Mouse (Mus musculus) kidney, adult 11 months (tissue): ENCODE data around the gene Adpgk.

Source experiments
- DNase-seq: peaks from one replicate; pipeline ENCODE4 v3.0.0; 2022

Gene Adpgk

DNA sequence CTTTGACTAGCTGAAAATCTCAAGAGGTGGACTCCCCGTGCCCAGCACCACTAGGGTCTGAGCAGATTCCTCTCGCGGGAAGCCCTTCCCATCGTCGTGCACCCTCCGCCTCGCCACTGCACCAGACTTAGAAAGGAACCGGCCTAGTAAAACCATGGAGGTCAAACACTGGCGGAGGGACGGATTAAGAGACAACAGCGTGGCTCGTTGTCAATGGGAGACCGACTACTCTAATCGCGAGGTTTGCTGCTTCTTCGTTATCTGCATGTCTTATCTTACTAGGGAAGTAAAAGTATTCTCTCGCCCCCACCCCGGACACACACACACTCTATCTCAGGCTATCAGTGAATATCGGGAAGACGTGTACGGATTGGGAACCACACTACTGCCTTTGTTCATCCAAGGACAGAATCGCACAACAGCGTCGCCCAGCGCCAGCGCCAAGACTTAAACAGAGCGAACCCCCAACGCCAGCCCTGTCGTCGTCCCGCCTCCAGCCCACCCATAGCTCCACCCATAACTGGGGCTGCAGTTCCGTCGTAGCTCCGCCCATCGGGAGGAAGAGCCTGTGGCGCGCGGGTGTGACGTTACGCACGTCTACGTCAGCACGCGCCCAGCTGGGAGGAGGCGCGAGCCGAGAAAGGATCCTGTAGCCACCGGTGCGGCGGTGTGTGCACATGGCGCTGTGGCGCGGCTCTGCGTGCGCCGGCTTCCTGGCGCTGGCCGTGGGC lies at the start of gene Adpgk:
Gene Adpgk (plus strand): TSS at position 602 of the 731 bp plus-strand sequence.
- peak; percentile 98 for DNase-seq

DNA sequence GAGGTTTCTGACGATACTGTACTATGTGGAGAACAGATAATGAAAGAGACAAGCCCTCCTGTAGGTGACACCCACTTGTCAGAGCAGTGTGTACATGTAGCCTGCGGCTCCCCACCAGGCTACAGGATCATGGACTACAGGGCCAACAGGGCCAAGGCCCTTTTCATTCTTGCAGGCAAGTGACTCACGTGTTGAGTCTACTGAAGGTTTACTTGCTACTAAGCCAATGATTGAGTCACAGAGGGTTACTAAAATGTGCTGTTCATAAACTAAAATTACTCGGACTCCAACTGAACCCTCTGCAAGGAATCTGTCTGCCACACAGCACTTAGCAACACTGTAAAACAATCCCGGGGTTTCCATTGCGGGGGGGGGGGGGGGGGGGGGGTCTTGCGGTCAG lies 46.2 kb upstream of the Adpgk start:
- no peak for DNase-seq

DNA sequence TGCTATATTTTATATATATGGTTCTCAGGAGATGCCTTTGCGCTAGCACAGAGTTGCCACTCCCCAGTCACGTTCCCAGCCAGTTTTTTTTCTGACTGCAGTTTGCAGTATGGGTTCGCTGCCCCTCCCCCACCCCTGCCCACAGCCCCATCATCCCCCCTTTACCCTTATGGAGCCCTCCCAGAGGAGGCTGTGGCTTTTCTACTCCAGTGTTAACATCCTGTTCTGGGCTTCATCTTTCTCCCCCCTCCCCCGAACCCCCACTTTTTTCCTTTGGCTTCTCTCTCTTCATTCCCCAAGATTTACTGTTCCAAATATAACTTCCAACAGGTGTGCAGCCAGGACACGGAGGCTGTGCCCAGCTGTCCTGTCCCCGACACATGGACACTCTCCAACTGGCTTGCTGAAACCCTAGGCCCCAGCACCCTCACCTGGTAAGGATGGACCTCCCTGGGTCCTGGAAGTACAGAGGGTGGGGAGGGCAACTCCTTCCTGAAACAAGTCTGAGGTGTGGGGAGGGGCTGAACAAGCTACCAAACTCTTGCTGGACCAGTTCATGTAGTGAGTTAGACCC lies 44.8 kb upstream of the Adpgk start:
- no peak for DNase-seq

DNA sequence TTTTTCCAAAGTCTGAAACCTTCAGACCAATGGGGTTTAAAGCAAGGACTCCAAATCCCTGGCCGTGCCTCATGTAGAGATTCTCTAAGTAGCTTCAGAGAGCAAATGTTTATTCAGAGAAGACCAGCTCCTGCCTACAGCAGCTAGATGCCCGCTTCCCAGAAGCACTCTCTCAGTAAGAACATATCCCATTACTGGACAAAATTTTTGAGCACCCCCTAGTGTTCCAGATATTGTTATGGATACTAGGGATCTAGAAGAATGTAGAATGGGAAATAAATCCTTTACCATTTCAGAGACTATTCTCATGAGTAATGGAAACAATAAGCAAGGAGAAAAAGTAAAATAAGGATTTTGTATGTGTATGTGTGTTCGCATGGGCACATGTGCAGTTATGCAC lies 42.0 kb upstream of the Adpgk start:
- no peak for DNase-seq

DNA sequence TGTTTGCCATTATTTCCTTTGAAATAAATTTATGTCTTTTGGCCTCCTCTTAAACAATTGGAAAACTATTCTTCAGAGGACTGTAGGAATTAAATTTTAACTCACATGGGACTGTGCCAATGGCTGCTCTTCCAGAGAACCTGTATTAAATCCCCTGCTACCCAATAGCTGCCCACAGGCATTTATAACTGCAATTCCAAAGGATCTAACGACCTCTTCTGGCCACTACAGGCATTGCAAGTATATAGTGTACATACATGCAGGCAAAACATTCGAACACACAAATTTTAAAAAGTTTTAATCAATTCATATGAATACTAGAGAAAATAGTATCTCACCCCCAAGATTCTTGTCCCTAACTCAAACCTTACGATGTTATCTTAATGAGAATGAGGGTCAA lies 41.1 kb upstream of the Adpgk start:
- no peak for DNase-seq

DNA sequence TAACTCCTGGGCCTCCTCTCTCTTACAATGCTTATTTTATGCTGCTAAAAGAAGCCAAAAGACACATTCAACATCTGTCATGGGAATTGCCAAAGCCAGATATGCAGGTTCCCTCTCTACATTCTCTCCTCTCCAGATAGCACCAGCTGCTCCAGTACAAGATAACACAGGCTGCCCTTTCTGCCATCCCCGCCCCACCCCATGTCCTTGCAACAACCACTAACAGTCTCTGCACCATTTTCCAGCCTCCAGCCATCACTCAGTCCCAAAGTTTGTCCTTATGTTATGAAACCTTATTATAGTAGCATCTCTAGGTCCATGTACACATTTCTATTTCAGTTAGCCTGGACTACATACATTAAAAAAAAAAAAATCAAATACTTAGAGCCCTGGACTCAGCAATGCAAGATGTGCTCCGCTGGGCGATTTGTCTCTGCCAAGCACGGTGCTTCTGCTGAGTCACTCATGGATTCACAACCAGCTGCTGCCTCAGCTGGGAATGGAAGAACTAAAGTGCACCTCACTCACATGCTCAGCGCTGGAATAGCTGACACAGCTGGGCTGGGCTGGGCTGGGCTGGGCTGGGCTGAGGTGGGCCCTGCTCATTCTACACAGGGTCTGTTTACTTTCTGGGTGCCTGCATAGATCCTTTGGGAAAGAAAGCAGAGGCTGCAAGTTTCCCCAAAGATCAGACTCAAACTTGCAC lies 36.5 kb upstream of the Adpgk start:
- no peak for DNase-seq

DNA sequence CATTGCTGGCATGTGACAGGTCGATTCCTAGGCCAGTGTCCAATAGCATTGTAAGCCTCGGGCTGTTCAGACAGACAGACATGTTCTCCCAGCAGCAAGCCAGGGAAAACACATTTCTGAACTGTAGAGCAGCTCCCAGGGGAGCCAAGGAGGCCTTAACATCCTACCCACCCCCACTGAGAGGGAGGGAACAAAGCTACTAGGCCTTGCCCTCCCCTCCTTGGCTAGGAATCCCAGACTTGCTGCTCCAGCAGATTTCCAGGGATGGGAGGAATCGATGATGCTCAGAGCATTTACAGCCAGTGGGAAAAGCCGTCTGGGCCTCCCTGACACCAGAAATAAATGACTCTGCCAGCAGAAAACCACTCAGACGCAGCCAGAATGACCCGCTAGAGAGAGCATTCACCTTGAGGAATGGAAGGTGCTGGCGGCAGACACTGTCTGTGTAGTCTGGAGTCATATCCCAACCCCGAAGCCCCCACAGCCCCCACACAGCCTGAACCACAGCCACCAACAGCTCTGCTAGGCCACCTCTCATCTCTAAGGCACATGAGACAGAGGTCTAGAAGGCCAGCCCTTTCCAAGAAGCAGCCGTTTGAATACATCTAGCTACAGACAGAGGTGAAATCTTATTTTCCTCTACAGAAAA lies 31.4 kb upstream of the Adpgk start:
- DNase-seq = no peak

DNA sequence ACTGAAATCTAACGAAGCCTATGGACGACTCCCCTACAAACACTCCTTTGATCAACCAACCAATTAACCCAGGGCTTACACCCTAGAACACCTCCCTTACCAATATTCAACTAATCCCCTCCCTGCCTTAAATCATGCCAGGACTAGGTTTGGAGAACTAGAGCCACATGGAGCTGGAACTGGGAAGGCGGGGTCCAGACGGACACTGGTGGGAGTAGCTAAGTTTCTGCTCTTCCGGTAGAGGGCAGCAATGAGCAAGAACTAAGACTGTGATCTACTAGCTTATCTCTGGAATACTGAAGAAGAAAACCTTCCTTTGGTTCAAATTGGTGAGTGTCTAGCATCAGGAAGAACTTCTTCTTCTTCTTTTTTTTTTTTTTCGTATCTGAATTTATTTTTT lies 25.0 kb upstream of the Adpgk start:
- DNase-seq = no peak

DNA sequence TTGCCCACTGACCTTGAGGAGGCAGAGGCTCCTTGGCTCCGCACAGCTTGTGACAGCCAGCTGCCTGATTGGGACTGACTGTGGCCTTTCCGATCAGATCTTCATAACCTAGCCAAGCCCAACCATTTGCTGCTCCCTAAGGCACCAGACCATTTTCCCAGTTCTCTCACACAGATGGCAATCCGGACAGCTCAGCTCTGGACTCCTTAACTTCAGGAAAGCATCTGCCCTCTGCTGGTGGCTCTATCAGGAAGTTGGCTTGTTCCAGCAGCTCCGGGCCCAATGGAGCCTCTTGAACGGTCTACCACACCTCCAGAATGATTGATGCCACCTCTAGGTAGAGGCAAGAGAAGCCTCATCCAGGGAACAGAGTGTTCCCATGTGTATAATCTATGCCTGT lies 21.6 kb upstream of the Adpgk start:
- DNase-seq = peak; percentile 43

DNA sequence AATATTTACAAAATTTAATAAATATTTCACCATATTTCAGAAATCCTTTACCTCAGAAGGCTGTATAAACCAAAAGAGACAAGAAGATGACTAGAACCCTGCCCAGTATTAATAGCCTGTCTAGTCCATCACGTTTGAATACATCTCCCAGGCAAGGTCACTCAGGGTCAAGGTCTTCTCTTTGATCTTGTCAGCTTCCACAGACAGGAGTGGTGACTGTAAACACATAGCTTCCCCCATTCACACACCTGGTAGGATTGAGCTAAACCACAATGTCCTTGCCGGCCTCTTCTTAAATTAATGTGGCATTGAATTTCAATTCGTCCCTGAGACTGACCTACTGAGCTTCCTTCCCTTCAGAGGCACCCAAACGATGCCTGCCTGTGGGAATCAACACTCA lies 20.3 kb upstream of the Adpgk start:
- no peak for DNase-seq

DNA sequence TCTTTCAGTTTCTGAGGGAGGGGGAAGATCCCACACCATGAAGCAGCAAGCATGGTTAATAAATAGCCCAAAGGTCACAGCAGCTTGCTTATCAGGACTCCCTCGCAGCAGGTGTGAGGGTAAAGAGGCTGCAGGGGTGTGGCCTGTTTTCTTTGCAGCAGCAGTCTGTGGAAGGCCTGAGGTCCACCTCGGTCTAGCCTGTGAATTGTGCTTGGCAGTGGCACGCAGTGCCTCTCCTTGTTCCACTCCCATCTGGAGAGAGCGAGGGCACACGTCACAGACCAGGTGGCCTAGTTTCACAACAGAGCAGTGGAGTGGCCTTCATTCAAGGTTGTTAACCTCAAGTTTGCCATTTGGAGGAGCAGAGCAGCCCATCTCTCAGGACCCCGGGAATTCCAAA lies 19.6 kb upstream of the Adpgk start:
- DNase-seq = peak; percentile 84

DNA sequence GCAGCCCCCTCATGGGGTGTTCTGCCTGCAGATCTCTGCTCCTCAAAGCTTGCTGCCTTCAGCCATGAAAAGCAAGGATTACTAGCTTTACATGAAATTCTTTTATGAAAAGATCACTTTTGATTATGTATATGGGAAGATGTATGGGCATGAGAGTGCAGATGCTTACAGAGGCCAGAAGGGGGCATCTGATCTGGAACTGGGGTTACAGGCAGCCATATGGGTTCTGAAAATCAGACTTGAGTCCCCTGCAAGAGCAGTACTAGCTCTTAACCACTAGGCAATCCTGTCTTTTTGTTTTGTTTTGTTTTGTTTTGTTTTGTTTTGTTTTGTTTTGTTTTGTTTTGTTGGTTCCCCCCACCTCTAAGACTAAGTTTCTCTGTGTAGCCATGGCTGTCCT lies 18.2 kb upstream of the Adpgk start:
- no peak for DNase-seq

DNA sequence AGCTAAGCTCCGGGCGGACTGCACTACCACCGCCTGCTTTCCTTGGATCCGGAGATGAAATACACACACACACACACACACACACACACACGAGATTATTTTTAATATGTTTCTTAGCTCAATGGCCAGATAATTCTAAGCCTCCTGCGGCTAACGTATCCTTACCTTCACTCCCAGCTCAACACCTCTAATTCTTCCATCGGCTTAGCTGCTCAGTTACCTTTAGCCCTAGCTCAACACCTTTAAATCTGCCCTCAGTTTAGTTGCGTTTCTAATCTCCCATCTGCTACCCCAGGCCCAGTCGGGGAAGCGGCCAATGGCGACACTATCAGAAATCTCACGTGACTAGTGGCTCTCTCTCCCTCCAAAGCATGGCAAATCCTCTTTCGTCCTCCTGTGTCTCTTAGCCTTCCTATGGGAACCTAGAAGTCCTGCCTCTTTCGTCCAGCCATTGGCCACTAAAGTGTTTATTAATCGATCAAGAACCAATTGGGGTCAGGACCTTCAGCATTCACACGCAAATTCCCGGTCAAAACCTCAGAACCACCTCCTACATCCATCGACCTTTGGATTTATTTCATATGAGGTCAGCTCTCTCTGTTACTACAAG lies 16.4 kb upstream of the Adpgk start:
- no peak for DNase-seq

DNA sequence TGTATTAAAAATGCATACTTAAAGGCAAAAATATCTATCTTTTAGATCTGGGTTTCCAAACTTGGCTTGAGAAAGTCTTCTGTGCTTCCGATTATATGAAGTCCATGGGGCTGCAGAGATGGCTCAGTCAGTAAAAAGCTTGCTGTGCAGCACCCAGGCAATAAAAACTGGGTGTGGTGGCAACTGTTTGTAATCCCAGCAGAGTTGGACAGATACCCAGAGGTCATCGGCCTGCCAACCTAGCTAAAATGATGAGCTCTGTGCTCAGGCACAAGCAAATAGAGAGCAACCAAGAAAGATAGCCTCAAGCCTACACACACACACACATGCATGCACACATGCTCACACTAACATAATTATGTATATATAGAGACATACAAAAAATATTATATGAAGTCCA lies 13.2 kb upstream of the Adpgk start:
- no peak for DNase-seq

DNA sequence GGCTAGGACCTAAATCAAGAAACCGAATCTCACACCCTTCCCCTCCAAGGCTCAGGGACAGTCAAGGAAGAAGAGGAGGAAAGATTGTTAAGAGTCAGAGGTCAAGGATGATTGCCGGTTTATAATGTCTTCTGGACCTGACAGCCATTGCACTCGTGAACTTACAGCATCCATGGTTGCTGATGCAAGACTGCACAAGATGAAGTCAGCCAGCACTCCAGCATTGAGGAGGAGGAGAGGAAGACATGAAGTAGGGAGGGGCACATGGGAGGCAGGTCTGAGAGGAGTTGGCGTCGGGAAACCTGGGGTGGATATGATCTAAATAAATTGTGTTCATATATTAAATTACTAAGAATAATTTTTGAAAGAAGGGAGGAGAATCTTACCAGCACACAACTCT lies 12.7 kb upstream of the Adpgk start:
- no peak for DNase-seq

DNA sequence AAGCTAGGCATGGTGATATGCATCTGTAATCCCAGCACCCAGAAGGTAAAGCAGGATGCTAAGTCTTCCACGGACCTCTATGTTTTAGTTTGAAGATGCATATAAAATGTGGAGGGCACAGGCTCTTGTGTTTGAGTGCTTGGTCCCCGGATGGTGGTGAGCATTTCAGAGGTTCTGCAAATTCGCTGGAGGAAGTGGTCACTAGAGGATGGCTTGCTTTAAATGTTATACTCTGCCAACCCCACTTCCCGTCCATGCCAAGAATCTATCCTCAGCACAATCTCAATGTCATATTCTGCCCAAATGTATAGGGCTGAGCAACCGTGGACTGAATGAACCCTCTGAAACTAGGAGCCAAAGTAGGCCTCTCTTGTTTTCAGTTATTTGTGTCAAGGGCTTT lies 10.5 kb upstream of the Adpgk start:
- no peak for DNase-seq

DNA sequence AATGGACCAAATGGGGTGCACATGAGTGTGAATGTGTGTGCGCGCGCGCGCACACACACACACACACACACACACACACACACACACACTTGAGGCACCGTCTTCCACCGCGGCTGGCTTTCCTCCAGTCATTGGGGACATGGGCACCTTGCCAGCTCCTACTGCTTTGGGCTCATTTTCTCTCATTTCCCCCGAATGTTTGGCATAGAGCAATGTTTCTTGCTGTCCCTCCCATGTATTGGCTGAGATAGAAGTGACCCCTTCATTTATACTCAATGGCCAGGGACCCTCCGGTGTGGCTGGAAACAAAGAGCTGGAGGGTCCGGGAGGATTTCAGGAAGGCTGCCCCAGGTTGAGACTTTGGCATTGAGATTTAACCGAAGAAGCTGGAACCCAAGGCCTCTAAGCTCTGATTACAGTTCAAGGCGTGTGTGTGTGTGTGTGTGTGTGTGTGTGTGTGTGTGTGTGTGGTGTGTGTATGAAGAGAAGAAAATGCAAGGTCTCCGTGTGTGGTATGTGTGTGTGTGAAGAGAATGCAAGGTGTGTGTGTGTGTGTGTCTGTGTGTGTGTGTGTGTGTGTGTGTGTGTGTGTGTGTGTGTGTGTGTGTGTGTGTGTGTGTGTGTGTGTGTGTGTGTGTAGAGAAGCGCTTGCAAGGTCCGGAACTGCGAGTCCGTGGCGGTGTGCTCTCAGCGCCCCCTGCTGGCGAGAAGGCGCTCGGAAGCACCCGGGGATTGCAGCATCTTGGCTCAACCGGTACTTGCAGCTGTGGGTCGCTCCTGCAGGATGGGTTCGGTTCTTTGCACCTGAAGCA lies 9.3 kb upstream of the Adpgk start:
- peak; percentile 42 for DNase-seq

DNA sequence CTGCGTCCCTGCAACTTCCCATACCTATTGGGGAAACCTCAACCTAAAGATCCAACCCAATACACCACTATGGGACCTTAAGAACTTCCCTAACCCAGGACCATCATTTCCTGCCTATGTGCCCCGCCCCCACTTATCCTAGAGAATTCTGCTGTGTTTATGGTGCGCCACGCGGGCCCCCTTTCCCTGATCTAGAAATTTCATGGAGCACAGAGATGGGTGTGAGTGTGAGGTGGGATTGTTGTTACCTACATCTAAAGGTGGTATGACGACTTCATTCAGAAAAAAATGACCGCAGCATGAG lies 8.7 kb upstream of the Adpgk start:
- no peak for DNase-seq

DNA sequence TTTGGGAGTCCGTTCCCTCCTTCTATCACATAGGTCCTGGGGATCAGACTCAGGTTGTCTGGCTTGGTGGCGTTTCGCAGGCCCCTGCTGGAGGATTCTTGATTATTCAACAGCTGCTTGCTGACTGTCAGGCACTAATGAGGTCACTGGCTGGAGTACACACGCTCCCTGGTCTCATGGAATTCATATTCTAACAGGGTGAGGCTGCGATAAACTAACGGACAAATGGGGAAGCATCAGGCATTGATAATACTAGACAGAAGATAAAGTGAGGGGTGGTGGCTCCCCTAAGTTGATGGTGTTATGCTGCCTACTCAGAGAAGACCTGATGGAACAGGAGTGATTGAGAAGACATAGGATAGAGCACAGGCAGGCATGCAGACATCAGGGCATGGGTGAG lies 5.7 kb upstream of the Adpgk start:
- DNase-seq = no peak

DNA sequence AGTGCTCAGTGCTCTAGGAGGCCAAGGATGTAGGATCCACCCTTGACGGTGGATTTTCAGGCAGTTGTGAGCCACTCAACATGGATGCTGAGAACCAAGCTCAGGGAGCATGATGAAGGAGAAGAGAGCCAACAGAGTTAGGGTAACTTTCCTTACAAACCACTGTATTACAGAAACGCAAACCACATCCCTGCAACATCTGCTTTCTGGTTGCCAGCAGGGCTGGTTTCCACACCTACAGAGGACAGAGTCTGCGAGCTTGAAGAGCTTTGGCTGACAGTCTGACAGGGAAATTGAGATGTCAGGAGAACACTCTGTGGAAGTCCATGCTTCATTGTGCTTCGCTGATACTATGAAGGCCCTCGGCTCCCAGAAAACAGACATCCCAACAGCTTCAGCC lies 3.3 kb upstream of the Adpgk start:
- DNase-seq = no peak

DNA sequence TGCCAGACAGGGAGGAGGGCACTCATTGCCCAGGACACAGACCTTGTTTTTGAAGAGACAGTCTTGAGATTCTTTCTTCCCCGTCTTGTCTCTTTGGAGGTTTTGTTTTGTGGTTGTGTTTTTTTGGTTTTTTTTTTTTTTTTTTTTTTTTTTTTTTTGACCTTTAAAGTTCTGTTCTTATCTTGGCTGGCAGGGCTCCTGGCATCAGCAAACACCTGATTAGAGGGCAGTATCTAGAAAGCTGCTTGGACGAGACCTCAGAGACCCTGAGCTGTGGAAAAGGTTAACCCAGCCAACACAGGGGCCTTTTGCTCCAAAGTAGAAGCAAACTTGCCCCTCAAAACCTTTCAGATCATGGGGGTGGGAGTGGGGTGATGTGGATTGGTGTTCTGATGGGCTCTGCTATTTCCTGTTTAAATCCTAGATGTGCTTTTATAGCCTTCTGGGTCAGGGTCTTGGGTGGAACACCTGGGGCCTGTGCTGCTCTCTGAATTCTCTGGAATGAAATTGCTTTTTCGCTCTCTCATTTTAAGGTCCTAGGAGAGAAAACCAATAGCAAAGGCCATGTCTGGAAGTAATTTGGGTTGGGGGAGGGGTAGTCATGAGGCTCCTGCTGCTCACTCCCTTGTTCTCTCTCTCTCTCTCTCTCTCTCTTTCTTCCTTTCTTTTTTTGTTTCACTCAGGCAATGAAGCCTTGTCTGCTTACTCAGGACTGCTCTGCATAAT lies 2.5 kb upstream of the Adpgk start:
- DNase-seq = no peak

DNA sequence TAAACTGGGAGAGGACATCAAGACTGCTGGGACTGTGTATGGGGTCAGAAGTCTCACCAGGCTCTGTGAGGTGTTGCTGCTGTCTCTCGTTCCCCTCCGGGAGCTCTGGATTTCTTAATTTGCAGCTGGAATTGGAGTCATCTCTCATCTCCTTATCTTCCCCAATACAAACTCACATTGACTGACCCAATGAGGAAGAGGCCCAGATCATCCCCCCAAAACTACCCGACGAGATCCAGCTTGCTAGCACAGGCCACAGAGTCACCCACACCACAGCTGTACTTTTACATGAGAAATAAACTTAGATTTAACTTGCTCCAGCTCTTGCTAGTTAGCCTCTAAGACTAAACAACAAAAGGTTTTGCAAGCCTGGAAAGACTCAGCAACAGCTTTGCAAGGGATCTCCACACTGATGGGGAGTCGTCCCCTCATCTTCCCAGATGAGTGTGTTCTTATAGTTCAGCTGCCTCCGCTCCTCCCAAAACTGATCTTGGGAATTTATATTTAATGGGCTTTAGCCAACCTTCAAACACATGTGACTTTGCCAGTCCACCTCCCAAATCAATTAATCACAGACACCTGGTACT lies 1.7 kb upstream of the Adpgk start:
- no peak for DNase-seq
